Mouse (Mus musculus): Measurements from ENCODE around the gene Gm10961. TPM values are rescaled to one million over a fixed set of nuclear protein-coding genes. Genes with fewer than 3 reads are reported as not detected.

The Gm10961 gene
- polyA plus RNA-seq, 1 experiment from 2014 or later = not detected

DNA sequence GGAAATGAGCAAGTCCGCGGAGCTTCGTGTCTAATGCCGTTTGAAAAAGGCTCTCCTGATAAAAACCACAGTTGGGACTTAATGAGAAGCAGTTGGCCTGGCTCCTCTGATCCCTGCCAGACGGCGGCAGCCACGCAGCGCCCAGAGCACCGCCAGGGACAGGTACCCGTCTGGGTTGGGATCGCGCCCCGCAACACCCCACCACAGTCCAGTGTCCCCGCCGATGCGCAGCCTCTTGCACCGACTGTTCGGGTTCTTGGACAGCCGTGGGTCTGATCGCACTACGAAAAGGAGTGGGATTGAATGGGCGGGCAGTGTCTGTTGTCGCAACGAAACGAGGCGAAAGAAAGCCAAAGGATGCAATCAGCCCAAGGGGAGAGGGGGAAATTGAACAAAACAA is 34.6 kb upstream of the Gm10961 start:
- Histone ChIP-seq H3K4me1 (replicated peaks) (peaks cover 17% of the 10 kb centered on the region), H3K27me3 (peaks cover 77% of the 10 kb centered on the region), H3K36me3 (no peaks in the 10 kb centered on the region), H3K4me2 (no peak overlapping the region), H3K27ac (replicated peaks) (no peak overlapping the region), H3K9ac (no peak overlapping the region), H3K9me3 (no peaks in the 10 kb centered on the region), H3K4me3 (no peak overlapping the region)
- no peak for ATAC-seq (ENCODE audit: low FRiP score, low read depth)
- WGBS = under 1% methylated on average over 26 of the region's 26 CpGs

DNA sequence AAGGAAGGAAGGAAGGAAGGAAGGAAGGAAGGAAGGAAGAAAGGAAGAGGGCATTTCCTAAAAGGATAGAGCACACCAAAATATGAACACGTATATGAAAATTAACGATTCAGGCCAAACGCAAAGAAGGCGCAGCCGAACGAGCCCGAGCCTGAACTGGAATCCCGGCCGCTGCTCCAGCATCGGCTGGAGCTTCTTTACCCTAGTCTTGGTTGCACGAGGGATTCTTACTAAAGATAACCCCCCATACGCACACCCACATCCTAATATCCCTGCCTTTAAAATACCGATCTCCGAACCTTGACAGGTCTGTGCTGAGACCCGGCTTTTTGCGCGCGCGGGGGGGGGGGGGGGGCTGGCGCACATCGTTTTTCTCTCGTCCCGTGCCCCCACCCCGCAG is 34.0 kb upstream of the Gm10961 start:
- ATAC-seq (ENCODE audit: low FRiP score, low read depth) = no peak
- Histone ChIP-seq H3K4me1 (replicated peaks) (peaks cover 17% of the 10 kb centered on the region), H3K27ac (replicated peaks) (no peak overlapping the region), H3K4me2 (no peak overlapping the region), H3K27me3 (peaks cover 72% of the 10 kb centered on the region), H3K4me3 (no peak overlapping the region), H3K36me3 (no peaks in the 10 kb centered on the region), H3K9ac (no peak overlapping the region), H3K9me3 (no peaks in the 10 kb centered on the region)
- 3% methylated on average over 24 of the region's 24 CpGs for WGBS

DNA sequence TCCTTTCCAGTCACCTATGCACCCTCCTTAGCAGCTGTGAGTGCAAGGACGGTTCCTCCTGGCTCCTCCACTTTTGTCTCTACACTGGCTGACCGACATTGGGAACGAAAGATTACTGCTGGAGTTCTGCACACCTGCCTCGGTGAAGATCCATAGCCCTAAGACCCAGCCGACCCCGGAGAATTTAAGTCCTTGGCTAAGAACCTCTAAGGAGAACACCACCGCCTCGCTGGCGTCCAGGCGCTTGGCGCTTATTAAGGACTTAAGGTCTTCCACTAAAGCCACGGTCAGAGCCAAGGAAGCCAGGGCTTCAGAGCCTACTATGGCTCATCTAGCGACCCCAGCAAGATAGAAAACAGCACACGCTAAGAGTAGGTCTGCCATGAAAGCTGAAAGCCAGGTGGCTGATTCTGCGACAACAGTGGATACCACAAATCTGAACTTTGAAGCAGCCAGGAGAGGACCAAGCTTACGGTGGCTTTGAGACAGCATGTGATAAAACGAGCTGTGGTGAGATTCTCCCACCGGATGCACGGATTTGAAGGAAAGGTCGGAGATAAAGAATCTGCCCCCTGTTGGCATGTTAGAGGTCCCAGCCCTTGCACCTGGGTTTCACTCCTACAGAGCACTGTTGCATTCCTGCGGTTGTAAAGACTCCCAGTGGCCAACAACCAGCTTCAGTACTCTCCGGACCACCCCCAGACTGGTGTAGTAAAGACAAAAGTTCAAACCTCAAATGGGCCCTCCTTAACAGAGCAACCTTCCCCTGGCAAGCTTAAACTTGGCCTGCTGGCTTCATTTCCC is 33.3 kb upstream of the Gm10961 start:
- ATAC-seq (ENCODE audit: low FRiP score, low read depth) = no peak
- no peak overlapping the region for H3K27ac ChIP-seq (replicated peaks)
- H3K9ac ChIP-seq = no peak overlapping the region
- H3K36me3 ChIP-seq = no peaks in the 10 kb centered on the region
- H3K9me3 ChIP-seq = no peaks in the 10 kb centered on the region
- WGBS = 7% methylated on average over 22 of the region's 22 CpGs
- no peak overlapping the region for H3K4me3 ChIP-seq
- peaks cover 17% of the 10 kb centered on the region for H3K4me1 ChIP-seq (replicated peaks)
- peaks cover 65% of the 10 kb centered on the region for H3K27me3 ChIP-seq
- no peak overlapping the region for H3K4me2 ChIP-seq

DNA sequence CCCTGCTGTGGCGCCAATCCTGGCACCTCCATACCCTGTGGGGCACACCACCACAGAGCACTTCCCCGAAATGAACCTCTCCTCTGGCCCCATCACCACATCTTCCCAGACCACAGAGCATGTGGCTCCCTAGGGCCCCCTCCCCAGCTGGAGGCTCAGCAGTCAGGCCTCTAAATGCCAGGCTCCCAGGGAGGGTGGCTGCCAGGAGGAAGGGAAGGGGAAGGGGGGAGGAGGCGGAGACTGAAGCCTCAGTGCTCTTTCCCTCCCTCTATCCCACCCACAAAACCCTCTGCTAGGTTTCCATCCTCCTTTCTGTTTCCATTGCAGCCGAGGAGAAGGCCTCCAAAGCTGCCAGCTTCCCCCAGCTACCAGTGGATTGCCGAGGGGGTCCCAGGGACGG is 31.0 kb upstream of the Gm10961 start:
- 0 out of 2 replicates have a peak, but pooled peaks have one; percentile 13 for ATAC-seq (ENCODE audit: low FRiP score, low read depth)

DNA sequence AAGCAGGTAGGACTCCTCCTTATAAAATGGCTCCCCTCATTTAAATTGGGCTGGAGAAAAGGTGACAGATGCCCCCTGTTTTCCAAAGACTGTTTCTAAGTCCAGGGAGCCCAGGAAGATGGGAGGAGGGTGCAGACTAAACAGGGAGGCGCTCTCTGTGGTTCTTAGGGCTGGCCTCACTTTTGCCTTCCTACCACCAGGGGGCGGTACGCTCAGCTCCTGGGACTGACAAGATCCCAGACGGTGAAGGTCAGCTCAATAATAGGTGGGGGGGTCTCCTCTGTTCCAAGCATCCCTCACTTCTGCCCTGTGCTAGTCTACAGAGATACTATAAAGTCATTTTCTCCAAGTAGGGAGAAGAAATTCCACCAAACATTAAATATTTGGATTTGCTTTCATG is 25.8 kb upstream of the Gm10961 start:
- no peaks in the 10 kb centered on the region for H3K36me3 ChIP-seq
- H3K9me3 ChIP-seq = no peaks in the 10 kb centered on the region
- H3K4me2 ChIP-seq = no peak overlapping the region
- WGBS = 9% methylated on average over 4 of the region's 4 CpGs
- H3K4me1 ChIP-seq (replicated peaks) = no peaks in the 10 kb centered on the region
- H3K27me3 ChIP-seq = peaks cover 16% of the 10 kb centered on the region
- ATAC-seq (ENCODE audit: low FRiP score, low read depth) = no peak
- H3K27ac ChIP-seq (replicated peaks) = no peak overlapping the region
- no peak overlapping the region for H3K4me3 ChIP-seq
- H3K9ac ChIP-seq = no peak overlapping the region

More for the DNA sequence above, 31.0 kb upstream of the Gm10961 start:
- Histone ChIP-seq H3K36me3 (no peaks in the 10 kb centered on the region), H3K4me2 (no peak overlapping the region), H3K4me1 (replicated peaks) (peaks cover 13% of the 10 kb centered on the region), H3K9me3 (no peaks in the 10 kb centered on the region), H3K27ac (replicated peaks) (no peak overlapping the region), H3K4me3 (no peak overlapping the region), H3K27me3 (peaks cover 48% of the 10 kb centered on the region), H3K9ac (no peak overlapping the region)
- 32% methylated on average over 5 of the region's 6 CpGs for WGBS

DNA sequence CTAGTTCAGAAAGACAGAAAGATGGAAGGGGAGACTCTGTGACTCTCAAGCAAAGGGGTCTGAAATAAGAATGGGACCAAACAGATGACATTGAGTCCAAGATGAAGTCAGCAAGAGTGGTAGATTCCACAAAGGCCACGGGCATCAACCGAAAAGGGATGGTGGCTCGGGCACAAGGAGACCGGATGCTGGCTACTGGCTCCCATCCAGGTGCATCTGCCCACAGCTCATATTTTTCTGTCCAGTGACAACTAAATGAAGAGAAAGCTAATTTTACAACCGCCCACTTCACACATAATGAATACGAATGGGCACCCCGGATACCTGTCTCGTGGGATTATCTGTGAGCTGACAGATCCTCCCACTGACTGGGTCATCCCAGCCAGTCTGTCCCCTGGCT is 23.9 kb upstream of the Gm10961 start:
- Histone ChIP-seq H3K9ac (no peak overlapping the region), H3K4me3 (no peak overlapping the region), H3K27ac (replicated peaks) (no peak overlapping the region), H3K4me1 (replicated peaks) (no peaks in the 10 kb centered on the region), H3K9me3 (no peaks in the 10 kb centered on the region), H3K27me3 (0 out of 2 replicates have a peak, but pooled peaks cover 4% of the 10 kb centered on the region), H3K4me2 (no peak overlapping the region), H3K36me3 (peaks cover 12% of the 10 kb centered on the region)
- 81% methylated on average over 8 of the region's 8 CpGs for WGBS
- ATAC-seq (ENCODE audit: low FRiP score, low read depth) = no peak

DNA sequence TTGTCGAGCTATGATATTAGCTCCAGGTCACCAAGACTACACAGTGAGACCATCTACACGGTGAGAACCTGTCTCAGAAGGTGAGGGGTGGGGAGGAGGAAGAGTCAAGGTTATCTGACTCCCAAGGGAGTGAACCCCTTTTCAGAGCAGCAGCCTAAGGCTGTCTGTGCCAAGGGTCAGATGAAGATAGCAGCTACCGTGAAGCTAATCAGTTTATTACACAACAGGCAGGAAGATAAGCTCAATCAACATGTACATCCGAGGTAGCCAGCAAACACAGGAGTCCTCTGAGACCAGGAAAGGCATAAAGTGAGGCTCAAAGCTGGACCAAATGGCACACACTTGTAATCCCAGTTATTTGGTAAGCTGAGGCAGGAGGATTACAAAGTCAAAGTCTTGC is 22.3 kb upstream of the Gm10961 start:
- Histone ChIP-seq H3K27ac (replicated peaks) (no peak overlapping the region), H3K4me3 (no peak overlapping the region), H3K4me1 (replicated peaks) (no peaks in the 10 kb centered on the region), H3K36me3 (peaks cover 28% of the 10 kb centered on the region), H3K9ac (no peak overlapping the region), H3K9me3 (no peaks in the 10 kb centered on the region), H3K4me2 (no peak overlapping the region), H3K27me3 (0 out of 2 replicates have a peak, but pooled peaks cover 4% of the 10 kb centered on the region)
- 72% methylated on average over 4 of the region's 4 CpGs for WGBS
- no peak for ATAC-seq (ENCODE audit: low FRiP score, low read depth)

DNA sequence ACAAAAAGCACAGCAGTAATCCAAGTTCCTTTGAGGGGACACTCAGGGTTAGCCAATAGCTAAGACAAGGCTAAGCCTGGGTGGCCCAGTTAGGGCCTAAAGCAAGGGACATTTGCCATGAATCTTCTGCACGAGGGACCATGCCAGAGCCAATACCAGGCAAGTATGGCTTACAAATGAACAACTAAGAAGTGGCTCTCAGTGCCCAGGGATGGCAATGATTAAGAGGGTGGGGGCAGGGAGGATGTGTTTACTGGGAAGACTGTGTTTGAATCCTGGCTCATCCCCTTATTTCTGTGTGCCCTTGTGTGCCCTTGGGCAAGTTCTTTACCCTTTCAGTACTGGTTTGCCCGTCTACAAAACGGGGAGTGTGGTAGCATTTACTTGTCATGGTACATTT is 21.7 kb upstream of the Gm10961 start:
- H3K27me3 ChIP-seq = 0 out of 2 replicates have a peak, but pooled peaks cover under 1% of the 10 kb centered on the region
- H3K27ac ChIP-seq (replicated peaks) = no peak overlapping the region
- no peak overlapping the region for H3K4me2 ChIP-seq
- WGBS = 42% methylated on average over 3 of the region's 3 CpGs
- H3K36me3 ChIP-seq = peaks cover 34% of the 10 kb centered on the region
- H3K4me3 ChIP-seq = no peak overlapping the region
- no peak for ATAC-seq (ENCODE audit: low FRiP score, low read depth)
- H3K9ac ChIP-seq = no peak overlapping the region
- H3K9me3 ChIP-seq = no peaks in the 10 kb centered on the region
- no peaks in the 10 kb centered on the region for H3K4me1 ChIP-seq (replicated peaks)

DNA sequence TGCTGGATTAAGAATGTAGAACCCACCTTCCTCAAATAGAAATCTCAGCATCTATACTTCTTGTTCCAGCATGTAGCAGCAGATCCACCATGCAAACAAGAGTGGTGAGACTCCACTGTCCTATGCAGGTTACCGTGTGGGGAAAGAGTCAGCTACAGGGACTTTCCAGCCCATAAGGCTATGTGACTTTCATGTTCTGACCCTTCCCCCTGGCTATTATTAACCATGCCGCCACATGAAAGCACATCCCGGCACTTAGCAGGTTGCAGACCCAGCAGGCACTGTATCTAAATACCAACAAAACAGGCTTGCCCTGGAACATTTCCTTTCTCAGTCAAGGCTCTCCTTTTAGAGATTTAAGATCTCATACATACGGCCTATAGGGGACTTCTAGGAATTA is 19.7 kb upstream of the Gm10961 start:
- Histone ChIP-seq H3K9ac (no peak overlapping the region), H3K4me1 (replicated peaks) (no peaks in the 10 kb centered on the region), H3K4me2 (no peak overlapping the region), H3K9me3 (no peaks in the 10 kb centered on the region), H3K36me3 (peaks cover 53% of the 10 kb centered on the region), H3K27me3 (no peaks in the 10 kb centered on the region), H3K4me3 (no peak overlapping the region), H3K27ac (replicated peaks) (no peak overlapping the region)
- ATAC-seq (ENCODE audit: low FRiP score, low read depth) = no peak
- WGBS = 71% methylated on average over 4 of the region's 4 CpGs

DNA sequence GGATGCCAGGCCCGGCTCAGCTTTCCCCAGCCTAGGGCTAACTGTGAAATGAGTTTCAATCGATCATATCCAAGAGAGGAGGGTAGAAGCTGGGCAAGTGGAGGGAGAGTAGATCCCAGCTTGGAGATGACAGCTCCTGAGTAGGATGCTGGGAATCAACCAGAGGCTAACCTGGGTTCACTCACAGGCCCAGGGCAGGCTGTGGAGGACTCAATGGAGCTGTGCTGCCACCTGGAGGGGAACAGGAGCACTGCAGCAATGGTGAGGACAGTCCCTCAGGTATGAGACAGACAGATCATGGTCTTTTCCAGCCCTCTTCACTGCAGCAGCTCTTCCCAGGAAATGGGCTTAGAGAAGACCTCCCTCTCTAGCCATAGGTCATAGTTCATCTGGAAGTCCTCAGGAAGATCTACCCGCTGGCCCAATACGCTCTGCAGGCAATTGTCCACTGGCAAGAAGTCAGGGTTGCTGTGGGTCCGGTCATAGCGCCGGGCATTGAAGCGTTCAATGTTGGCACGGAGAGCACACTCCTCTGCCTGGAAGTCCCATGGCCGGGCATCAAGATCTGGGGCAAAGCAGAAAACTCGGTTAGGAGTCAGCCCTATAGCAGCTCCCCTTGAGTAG is 18.1 kb upstream of the Gm10961 start:
- 84% methylated on average over 11 of the region's 11 CpGs for WGBS
- Histone ChIP-seq H3K27me3 (no peaks in the 10 kb centered on the region), H3K4me2 (no peak overlapping the region), H3K36me3 (peaks cover 69% of the 10 kb centered on the region), H3K27ac (replicated peaks) (no peak overlapping the region), H3K4me3 (no peak overlapping the region), H3K9me3 (no peaks in the 10 kb centered on the region), H3K4me1 (replicated peaks) (no peaks in the 10 kb centered on the region), H3K9ac (no peak overlapping the region)
- ATAC-seq (ENCODE audit: low FRiP score, low read depth) = peak; percentile 58; the same call in 1 of the 2 replicates

DNA sequence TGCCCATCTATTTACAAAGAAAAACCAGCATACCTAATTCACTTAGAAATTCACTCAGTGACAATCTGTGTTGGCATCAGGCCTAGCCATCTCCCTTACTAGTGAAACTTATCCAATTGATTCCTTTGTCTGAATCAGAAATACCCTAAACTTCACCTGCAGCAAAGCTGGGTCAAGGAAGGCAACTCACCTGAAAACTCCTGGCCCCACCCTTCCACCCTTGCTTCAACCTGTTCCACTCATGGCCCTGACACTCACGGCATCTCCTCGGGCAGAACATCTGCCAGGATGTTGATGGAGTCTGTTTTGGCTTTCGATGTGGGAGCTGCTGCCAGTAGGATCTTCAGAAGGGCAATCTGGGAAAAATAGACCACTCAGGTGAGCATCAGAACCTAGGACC is 13.3 kb upstream of the Gm10961 start:
- Histone ChIP-seq H3K4me3 (no peak overlapping the region), H3K36me3 (peaks cover 94% of the 10 kb centered on the region), H3K27ac (replicated peaks) (no peak overlapping the region), H3K27me3 (no peaks in the 10 kb centered on the region), H3K4me1 (replicated peaks) (no peaks in the 10 kb centered on the region), H3K9me3 (no peaks in the 10 kb centered on the region), H3K4me2 (no peak overlapping the region), H3K9ac (no peak overlapping the region)
- ATAC-seq (ENCODE audit: low FRiP score, low read depth) = no peak
- 95% methylated on average over 3 of the region's 3 CpGs for WGBS

DNA sequence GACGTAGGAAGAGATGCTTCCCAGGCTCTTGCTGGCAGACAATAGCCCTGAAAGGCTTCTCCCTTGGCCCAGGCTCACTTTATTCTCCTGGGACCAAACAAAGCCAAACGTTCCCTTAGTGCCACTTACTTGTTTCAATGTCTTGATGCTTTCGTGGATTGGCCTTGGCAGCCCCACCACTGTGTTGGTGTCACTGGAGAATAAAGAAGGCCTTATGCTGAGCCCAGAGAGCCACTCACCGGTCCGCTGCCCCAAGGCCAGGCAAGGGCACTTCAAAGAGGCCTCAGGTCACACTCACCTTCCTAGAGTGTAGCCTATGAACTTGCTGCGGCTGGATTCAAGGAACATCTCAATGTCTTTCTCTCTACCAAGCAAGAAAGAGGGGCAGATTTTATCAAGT is 11.2 kb upstream of the Gm10961 start:
- H3K4me1 ChIP-seq (replicated peaks) = no peaks in the 10 kb centered on the region
- H3K4me3 ChIP-seq = no peak overlapping the region
- no peak for ATAC-seq (ENCODE audit: low FRiP score, low read depth)
- H3K4me2 ChIP-seq = no peak overlapping the region
- no peaks in the 10 kb centered on the region for H3K27me3 ChIP-seq
- WGBS = 87% methylated on average over 6 of the region's 6 CpGs
- peaks cover 94% of the 10 kb centered on the region for H3K36me3 ChIP-seq
- no peaks in the 10 kb centered on the region for H3K9me3 ChIP-seq
- no peak overlapping the region for H3K27ac ChIP-seq (replicated peaks)
- no peak overlapping the region for H3K9ac ChIP-seq

Measured in hindbrain, embryonic 15.5 days (tissue).